Mouse (Mus musculus) liver, embryonic 14.5 days (tissue): ENCODE results near the gene Itgbl1. TPM values are rescaled to one million over a fixed set of nuclear protein-coding genes. Genes with fewer than 3 reads are reported as not detected.
"Not testable (repeated sequence)": the region's sequence is repeated elsewhere in the genome, so short reads cannot be mapped to it uniquely, and the experiment has no call there.

Experiments
- ATAC-seq: fragments of 200-750 bp; cut with Nextera tagmentation; 2 replicates; pipeline ENCODE4 v1.8.0; 2017; ENCODE audit warnings: moderate number of reproducible peaks, mild to moderate bottlenecking, moderate library complexity; ENCODE audit not compliant: insufficient read depth
- DNase-seq, 3 experiments: peaks; one replicate each; pipeline ENCODE4 v3.0.0-alpha.2; 2012 to 2013; ENCODE audit warnings: low read depth in 3 of 3, low spot score in 3 of 3
- H3K27ac ChIP-seq: fragments of 300-500 bp; sonication (generic); 2 replicates; pipeline ENCODE4 v1.5.1; 2014; ENCODE audit warnings: moderate library complexity, mild to moderate bottlenecking, control low read depth, inconsistent platforms
- H3K27me3 ChIP-seq: fragments of 300-500 bp; sonication (generic); 2 replicates; pipeline ENCODE4 v1.6.1; 2014; ENCODE audit warnings: mild to moderate bottlenecking, low read length, moderate library complexity; ENCODE audit not compliant: control insufficient read depth, insufficient read depth
- H3K36me3 ChIP-seq: fragments of 300-500 bp; sonication (generic); replicated peaks from 2 replicates; pipeline ENCODE4 v1.6.1; 2014; ENCODE audit warnings: low read depth; ENCODE audit not compliant: control insufficient read depth, insufficient read depth
- H3K4me1 ChIP-seq, 2 experiments: fragments of 200-500 bp in 1 of 2; fragments of 300-500 bp in 1 of 2; sonication (generic) in 1 of 2; replicated peaks; 2 replicates each; pipeline ENCODE4 v1.6.1; 2012 to 2014; ENCODE audit warnings: antibody characterized with exemption in 1 of 2, inconsistent platforms in 1 of 2, low read length in 1 of 2; ENCODE audit not compliant: control insufficient read depth in 2 of 2, insufficient read depth in 2 of 2
- H3K4me2 ChIP-seq: fragments of 300-500 bp; sonication (generic); 2 replicates; pipeline ENCODE4 v1.6.1; 2014; ENCODE audit warnings: low read depth, mild to moderate bottlenecking, control low read depth, moderate library complexity
- H3K4me3 ChIP-seq, 2 experiments: fragments of 200-500 bp in 1 of 2; fragments of 300-500 bp in 1 of 2; sonication (generic) in 1 of 2; 2 replicates each; pipeline ENCODE4 v1.5.1; 2012 to 2014; ENCODE audit warnings: low read depth in 2 of 2, low read length in 2 of 2, mild to moderate bottlenecking in 2 of 2, control low read depth in 1 of 2, inconsistent platforms in 1 of 2, moderate library complexity in 1 of 2; ENCODE audit not compliant: insufficient read depth in 1 of 2
- H3K9ac ChIP-seq: fragments of 300-500 bp; sonication (generic); replicated peaks from 2 replicates; pipeline ENCODE4 v1.6.1; 2014; ENCODE audit warnings: mild to moderate bottlenecking, control low read depth, moderate library complexity
- H3K9me3 ChIP-seq: fragments of 300-500 bp; sonication (generic); 2 replicates; pipeline ENCODE4 v1.6.1; 2016; ENCODE audit warnings: low read length, mixed read lengths; ENCODE audit not compliant: control insufficient read depth
- CTCF ChIP-seq: IDR thresholded peaks from 2 replicates; pipeline ENCODE4 v1.5.1; 2016; ENCODE audit warnings: antibody characterized with exemption, low read depth, control low read depth
- EP300 ChIP-seq: IDR thresholded peaks from 2 replicates; pipeline ENCODE4 v1.6.1; 2016; ENCODE audit warnings: antibody characterized with exemption, low read depth
- WGBS: fragments of 180-500 bp; shearing (Covaris S2); extraction: QIAGEN DNeasy Blood & Tissue Kit; methylation state at CpG from one replicate; pipeline ENCODE4 v1.1.7; 2014; ENCODE audit not compliant: insufficient replicate concordance; 5-methylcytosine and 5-hydroxymethylcytosine counted together
- polyA plus RNA-seq, 2 experiments: library from polyadenylated mRNA; depleted of rRNA in 1 of 2; stranded (reverse) in 1 of 2; unstranded in 1 of 2; fragments of >200 nt; fragmentation: Nextera tagmentation in 1 of 2; extraction: Ambion mirVana in 1 of 2; gene quantifications; 2 replicates each; pipeline versions ENCODE4 v1.2.1 to v1.2.3; 2012 to 2014

Gene Itgbl1
- polyA plus RNA-seq, 2 experiments, result 0.01 TPM; not detected in 1

GRCm38 (mm10) chr14:123662386-123662785, 2.6 kb downstream of the Itgbl1 start:
- H3K9ac ChIP-seq, result no peak overlapping the region
- WGBS, result 48% methylated on average over 1 of the region's 1 CpGs
- H3K36me3 ChIP-seq, result no peaks in the 10 kb centered on the region
- DNase-seq, result no peak
- no peak for TF ChIP-seq EP300
- no peak for TF ChIP-seq CTCF
- H3K27ac ChIP-seq, result no peak overlapping the region
- H3K4me3 ChIP-seq, result no peak overlapping the region
- no peaks in the 10 kb centered on the region for H3K9me3 ChIP-seq
- ATAC-seq, result no peak
- no peaks in the 10 kb centered on the region for H3K27me3 ChIP-seq
- no peaks in the 10 kb centered on the region for H3K4me1 ChIP-seq
- H3K4me2 ChIP-seq, result no peak overlapping the region

- Histone ChIP-seq H3K4me1 (no peaks in the 10 kb centered on the region), H3K9ac (no peak overlapping the region), H3K27me3 (no peaks in the 10 kb centered on the region), H3K4me3 (no peak overlapping the region), H3K27ac (no peak overlapping the region), H3K9me3 (no peaks in the 10 kb centered on the region), H3K4me2 (no peak overlapping the region), H3K36me3 (no peaks in the 10 kb centered on the region)
- ATAC-seq, result no peak
- DNase-seq, result no peak
- TF ChIP-seq EP300, result no peak
- no peak for TF ChIP-seq CTCF
These were observed 3.4 kb downstream of the Itgbl1 start for GRCm38 (mm10) chr14:123663206-123663605.

DNA sequence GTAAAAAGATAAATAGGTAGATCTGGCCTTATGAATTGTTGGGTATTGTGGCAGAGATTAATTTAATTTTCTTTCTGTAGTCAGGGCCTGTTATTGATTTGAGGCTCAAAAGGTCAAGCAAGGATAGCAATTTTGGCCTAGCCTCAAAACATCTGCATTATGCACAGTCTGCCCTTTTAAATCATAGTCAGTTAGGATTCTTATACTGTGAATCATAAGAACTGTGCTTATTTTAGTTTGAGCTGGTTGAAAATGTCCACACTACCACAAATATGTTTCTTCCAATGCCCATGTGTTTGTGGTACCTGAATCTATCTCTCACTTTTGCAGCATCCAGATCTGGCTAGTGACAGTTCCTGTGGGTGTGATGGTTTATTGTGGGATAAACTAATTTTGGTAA, 4.7 kb downstream of the Itgbl1 start:
- no peak overlapping the region for H3K9ac ChIP-seq
- DNase-seq, result no peak
- no peak for ATAC-seq
- no peaks in the 10 kb centered on the region for H3K4me1 ChIP-seq
- no peaks in the 10 kb centered on the region for H3K36me3 ChIP-seq
- TF ChIP-seq CTCF (no peak), EP300 (no peak)
- no peak overlapping the region for H3K4me2 ChIP-seq
- no peaks in the 10 kb centered on the region for H3K27me3 ChIP-seq
- no peaks in the 10 kb centered on the region for H3K9me3 ChIP-seq
- no peak overlapping the region for H3K27ac ChIP-seq
- H3K4me3 ChIP-seq, result no peak overlapping the region

DNA sequence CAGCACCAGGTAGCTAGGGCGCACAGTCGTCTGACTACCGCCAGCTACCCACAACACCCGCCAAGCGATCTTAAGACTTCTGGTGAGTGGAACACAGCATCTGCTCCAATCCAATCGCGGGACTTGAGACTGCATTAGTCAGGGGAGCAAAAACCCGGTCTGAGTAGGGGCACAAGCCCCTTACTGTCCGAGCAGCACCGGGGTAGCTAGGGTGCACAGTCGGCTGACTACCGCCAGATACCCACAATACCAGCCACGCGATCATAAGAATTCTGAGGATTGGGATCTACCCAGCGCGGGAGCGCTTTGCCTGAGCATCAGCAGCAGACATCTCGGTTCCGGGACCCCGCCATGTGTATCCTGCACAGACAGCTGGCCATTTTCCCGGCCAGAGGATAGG, 11.3 kb downstream of the Itgbl1 start:
- not testable (repeated sequence) for H3K9ac ChIP-seq, H3K27ac ChIP-seq, H3K9me3 ChIP-seq, ATAC-seq, DNase-seq, H3K27me3 ChIP-seq, H3K4me3 ChIP-seq, H3K4me2 ChIP-seq, H3K36me3 ChIP-seq, H3K4me1 ChIP-seq
- WGBS, result 57% methylated on average over 21 of the region's 21 CpGs

DNA sequence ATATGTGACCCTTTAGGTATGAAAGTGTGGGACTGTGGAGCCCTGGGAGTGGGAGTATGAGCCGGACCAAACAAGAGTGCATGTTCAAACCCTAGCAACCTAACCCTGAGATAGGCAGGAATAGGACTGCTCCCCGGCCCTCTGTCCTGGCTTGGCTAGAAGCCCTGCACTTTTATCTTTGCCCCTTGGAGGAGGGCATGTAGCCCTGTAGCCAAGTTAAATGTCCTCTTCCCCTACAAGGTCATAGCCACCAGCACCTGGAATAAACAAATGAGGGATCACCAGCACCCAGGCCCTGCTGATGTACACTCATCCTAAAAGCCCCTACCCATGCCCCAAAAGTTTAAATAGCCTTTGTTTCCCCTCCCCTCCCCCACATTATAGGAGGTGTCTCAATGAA, 18.3 kb downstream of the Itgbl1 start:
- no peaks in the 10 kb centered on the region for H3K27me3 ChIP-seq
- H3K4me1 ChIP-seq, result no peaks in the 10 kb centered on the region
- no peak for ATAC-seq
- no peaks in the 10 kb centered on the region for H3K9me3 ChIP-seq
- H3K36me3 ChIP-seq, result no peaks in the 10 kb centered on the region
- no peak overlapping the region for H3K9ac ChIP-seq
- 72% methylated on average over 2 of the region's 2 CpGs for WGBS
- no peak for DNase-seq
- no peak overlapping the region for H3K4me2 ChIP-seq
- H3K4me3 ChIP-seq, result no peak overlapping the region
- no peak overlapping the region for H3K27ac ChIP-seq
- TF ChIP-seq EP300, result no peak
- no peak for TF ChIP-seq CTCF

- no peaks in the 10 kb centered on the region for H3K4me1 ChIP-seq
- TF ChIP-seq CTCF, result no peak
- TF ChIP-seq EP300, result no peak
- no peaks in the 10 kb centered on the region for H3K27me3 ChIP-seq
- no peak overlapping the region for H3K4me3 ChIP-seq
- ATAC-seq, result no peak
- no peaks in the 10 kb centered on the region for H3K36me3 ChIP-seq
- H3K9me3 ChIP-seq, result no peaks in the 10 kb centered on the region
- no peak overlapping the region for H3K27ac ChIP-seq
- no peak overlapping the region for H3K4me2 ChIP-seq
- no peak overlapping the region for H3K9ac ChIP-seq
- no peak for DNase-seq
These were observed 55.0 kb downstream of the Itgbl1 start for GRCm38 (mm10) chr14:123714751-123715150.
